In genomic region chr13:117010143-117010542, GRCm38 (mm10) we compare ENCODE assay signal across 11 mouse cellular contexts. TPM values are rescaled to one million over a fixed set of nuclear protein-coding genes. Genes with fewer than 3 reads are reported as not detected.
DNase-seq lines count a peak whose midpoint lies in the region.
"Had no signal": no experiment of that assay in that cellular context is flagged by ENCODE, and none has a peak within 500 bp of the region (broad histone marks: within the 10 kb centered on the region; RNA-seq: fewer than 3 reads in every experiment).

No protein-coding gene starts in this region.

- WGBS in heart, embryonic 10.5 days: 85% methylated on average over 8 of the region's 8 CpGs

- no peak overlapping the region for H3K27ac ChIP-seq in heart, embryonic 10.5 days
- H3K27ac ChIP-seq: heart, adult 2 months; neural tube, embryonic 12.5 days; stomach, embryonic 15.5 days had no signal

- H3K36me3 ChIP-seq in heart, embryonic 10.5 days: peaks cover 7% of the 10 kb centered on the region; the same call in 1 of the 2 replicates
- H3K36me3 ChIP-seq: neural tube, embryonic 12.5 days; stomach, embryonic 15.5 days had no signal

- H3K4me3 ChIP-seq in heart, embryonic 10.5 days: no peak overlapping the region
- H3K4me3 ChIP-seq: heart, adult 2 months; neural tube, embryonic 12.5 days; stomach, embryonic 15.5 days had no signal

- peak; percentile 57 for DNase-seq in heart, adult 11 months
- no peak for DNase-seq in heart, embryonic 10.5 days (ENCODE audit: low spot score)
- DNase-seq in urinary bladder, postnatal 14 days (ENCODE audit: low spot score): peak; percentile 12
- DNase-seq in urinary bladder, postnatal 25 days (ENCODE audit: low spot score): no peak
- DNase-seq in kidney, postnatal 4 days: peak; percentile 12 to 24
- no peak for DNase-seq in thymus, postnatal 4 days
- no peak for DNase-seq in adrenal gland, postnatal 14 days
- DNase-seq in heart, adult 8-10 months (ENCODE audit: low spot score): no peak
- DNase-seq: heart, adult 2 months had no signal

- H3K27me3 ChIP-seq in heart, embryonic 10.5 days (ENCODE audit: insufficient read depth, poor library complexity, severe bottlenecking): no peaks in the 10 kb centered on the region
- H3K27me3 ChIP-seq: neural tube, embryonic 12.5 days; stomach, embryonic 15.5 days had no signal

- H3K9me3 ChIP-seq in heart, embryonic 10.5 days: peaks cover 2% of the 10 kb centered on the region; the same call in 1 of the 2 replicates
- H3K9me3 ChIP-seq: stomach, embryonic 15.5 days had no signal

- peaks cover 3% of the 10 kb centered on the region; the same call in 1 of the 2 replicates for H3K4me1 ChIP-seq in heart, embryonic 10.5 days
- H3K4me1 ChIP-seq: neural tube, embryonic 12.5 days; stomach, embryonic 15.5 days had no signal

RNA-seq across cellular contexts. Expression of gene Parp8, which starts 15.2 kb away (rescaled TPM):
- 11.7 and 13.4 TPM in 2 replicates for polyA plus RNA-seq in heart, embryonic 10.5 days (2016; fragmentation: Nextera tagmentation; extraction: Ambion mirVana)
- total RNA-seq in adrenal gland, postnatal 14 days (2021): 9.2 and 12.2 TPM in 2 replicates
- 10 to 100 TPM in 3 of 4 experiments, 1 to 10 TPM in 1; 8.2 to 11.6 (median 11.2) TPM for total RNA-seq in heart, adult 8-10 months (2022)

Comparison
In these comparisons a context has a peak if more than half of its experiments do, and no peak if none do; other contexts are left out.
1. DNase-seq: peak in heart, adult 11 months (single experiment), urinary bladder, postnatal 14 days (single experiment) and kidney, postnatal 4 days (2 of 2); none in heart, embryonic 10.5 days (single experiment), urinary bladder, postnatal 25 days (single experiment), thymus, postnatal 4 days (single experiment), adrenal gland, postnatal 14 days (single experiment) and heart, adult 8-10 months (single experiment).